In genomic region chr14:20827061-20827460, GRCm38 (mm10) we compare ENCODE assay signal across 25 mouse cellular contexts. TPM values are rescaled to one million over a fixed set of nuclear protein-coding genes. Genes with fewer than 3 reads are reported as not detected.
A peak's percentile ranks its signal among the peaks of the same experiment; 100 is the strongest.
DNase-seq lines count a peak whose midpoint lies in the region; ATAC-seq and TF ChIP-seq lines count a peak whose summit lies in the region.
"Had no signal": no experiment of that assay in that cellular context is flagged by ENCODE, and none has a peak within 500 bp of the region (broad histone marks: within the 10 kb centered on the region; RNA-seq: fewer than 3 reads in every experiment).

No protein-coding gene starts in this region.

- H3K4me2 ChIP-seq in intestine, postnatal 0 days (replicated peaks; ENCODE audit: low read depth) = no peak overlapping the region
- H3K4me2 ChIP-seq: embryonic facial prominence, embryonic 12.5 days; forebrain, embryonic 13.5 days; forebrain, embryonic 15.5 days had no signal

- H3K4me3 ChIP-seq in gastrocnemius, adult 2 months = no peak overlapping the region
- peak overlapping the region; percentile 11; the same call in 1 of the 2 replicates for H3K4me3 ChIP-seq in bone marrow macrophage, adult 2 months (ENCODE audit: insufficient read depth, low read length)
- no peak overlapping the region for H3K4me3 ChIP-seq in macrophage (ENCODE audit: inconsistent target)
- no peak overlapping the region for H3K4me3 ChIP-seq in intestine, postnatal 0 days (ENCODE audit: low read depth, low read length)
- H3K4me3 ChIP-seq: embryonic facial prominence, embryonic 10.5 days; embryonic facial prominence, embryonic 12.5 days; forebrain, embryonic 13.5 days; forebrain, embryonic 15.5 days had no signal

- peak overlapping the region; percentile 72 for H3K27ac ChIP-seq in gastrocnemius, adult 2 months
- peak overlapping the region; percentile 100 for H3K27ac ChIP-seq in bone marrow macrophage, adult 2 months (ENCODE audit: insufficient read depth, low read depth, low read length)
- H3K27ac ChIP-seq in macrophage = peak overlapping the region; percentile 98
- no peak overlapping the region for H3K27ac ChIP-seq in intestine, postnatal 0 days (ENCODE audit: low read depth, low read length)
- H3K27ac ChIP-seq: embryonic facial prominence, embryonic 10.5 days; embryonic facial prominence, embryonic 12.5 days; forebrain, embryonic 13.5 days; forebrain, embryonic 15.5 days had no signal

- DNase-seq in gastrocnemius, adult 2 months = peak; percentile 55
- DNase-seq in gastrocnemius, adult 18-20 months (ENCODE audit: low spot score) = no peak
- peak; percentile 91 for DNase-seq in heart, adult 11 months
- no peak for DNase-seq in heart, adult 8-10 months (ENCODE audit: low spot score)
- DNase-seq: adrenal gland, adult 8-10 months; adrenal gland, postnatal 14 days; adrenal gland, postnatal 36 days; B cell, adult 2 months; cerebellum, adult 11-12 months; cerebellum, adult 2 months; cerebellum, adult 9-10 months; cerebellum, postnatal 10 days; cerebellum, postnatal 25 days had no signal

- no peaks in the 10 kb centered on the region for H3K79me2 ChIP-seq in macrophage (ENCODE audit: inconsistent target)

- no peak for TF ChIP-seq POLR2A in bone marrow macrophage, adult 2 months (IDR thresholded peaks at IDR 0.05; ENCODE audit: borderline replicate concordance, low read depth, low read length)

- no peaks in the 10 kb centered on the region for H3K27me3 ChIP-seq in intestine, postnatal 0 days (replicated peaks; ENCODE audit: control insufficient read depth, insufficient read depth, low read length)
- H3K27me3 ChIP-seq: CH12.LX; embryonic facial prominence, embryonic 12.5 days; forebrain, embryonic 13.5 days; forebrain, embryonic 15.5 days; Patski had no signal

- no peaks in the 10 kb centered on the region for H3K9me3 ChIP-seq in intestine, postnatal 0 days (ENCODE audit: control insufficient read depth)
- H3K9me3 ChIP-seq: embryonic facial prominence, embryonic 10.5 days; embryonic facial prominence, embryonic 12.5 days; forebrain, embryonic 13.5 days; forebrain, embryonic 15.5 days; G1E had no signal

- no peak for TF ChIP-seq CTCF in gastrocnemius, adult 2 months (IDR thresholded peaks at IDR 0.05)
- no peak for TF ChIP-seq CTCF in bone marrow macrophage, adult 2 months (IDR thresholded peaks at IDR 0.05; ENCODE audit: low read depth, low read length)
- TF ChIP-seq CTCF in intestine, postnatal 0 days (IDR thresholded peaks at IDR 0.05; ENCODE audit: low read depth) = no peak

- no peak for ATAC-seq in intestine, postnatal 0 days
- ATAC-seq: activated CD4-positive, CD25-positive, alpha-beta regulatory T cell, adult 4 months; CD4-positive, CD25-positive, alpha-beta regulatory T cell, adult 4 months; forebrain, embryonic 13.5 days; forebrain, embryonic 15.5 days; Patski had no signal

- intact Hi-C loops in gastrocnemius, adult 2 months (cut with DNase I) = no loop called here

- 98% methylated on average over 8 of the region's 8 CpGs for WGBS in macrophage (ENCODE audit: missing documents)
- 87% methylated on average over 8 of the region's 8 CpGs for WGBS in intestine, postnatal 0 days

- peaks cover 52% of the 10 kb centered on the region for H3K4me1 ChIP-seq in bone marrow macrophage, adult 2 months (ENCODE audit: control insufficient read depth, insufficient read depth, low read length)
- H3K4me1 ChIP-seq in intestine, postnatal 0 days (replicated peaks; ENCODE audit: control insufficient read depth, insufficient read depth, low read length) = no peaks in the 10 kb centered on the region
- H3K4me1 ChIP-seq: embryonic facial prominence, embryonic 12.5 days; forebrain, embryonic 13.5 days; forebrain, embryonic 15.5 days had no signal

- no peaks in the 10 kb centered on the region for H3K36me3 ChIP-seq in macrophage (ENCODE audit: inconsistent target)
- no peaks in the 10 kb centered on the region for H3K36me3 ChIP-seq in intestine, postnatal 0 days (ENCODE audit: control insufficient read depth, insufficient read depth)
- H3K36me3 ChIP-seq: embryonic facial prominence, embryonic 10.5 days; embryonic facial prominence, embryonic 12.5 days; forebrain, embryonic 15.5 days; G1E had no signal

- no peak overlapping the region for H3K9ac ChIP-seq in intestine, postnatal 0 days (ENCODE audit: low read depth, low read length)
- H3K9ac ChIP-seq: embryonic facial prominence, embryonic 12.5 days; forebrain, embryonic 13.5 days; forebrain, embryonic 15.5 days had no signal

RNA-seq across cellular contexts. Expression of gene Plau, which starts 9.4 kb away (rescaled TPM):
- total RNA-seq in gastrocnemius, adult 2 months (2021) = 10 to 100 TPM; 17.2 to 28.5 TPM
- 10 to 100 TPM; 13.6 to 29.2 TPM for total RNA-seq in gastrocnemius, adult 18-20 months (2021)
- total RNA-seq in heart, adult 8-10 months (2022) = 1 to 10 TPM; 4.9 to 7.7 (median 5.6) TPM
- polyA plus RNA-seq in bone marrow macrophage, adult 2 months (2012; ENCODE audit: insufficient read depth, insufficient read length, missing spikeins) = 16.7 and 18.6 TPM in 2 replicates
- total RNA-seq in macrophage (2018; cell fraction: chromatin; rRNA removed) = 100 to 1,000 TPM in 7 of 26 experiments, 10 to 100 TPM in 18, 1 to 10 TPM in 1; 9.6 to 345 (median 38.2) TPM
- total RNA-seq in macrophage (2018; cell fraction: cytosol; rRNA removed) = 100 to 1,000 TPM in 7 of 26 experiments, 10 to 100 TPM in 19; 41.3 to 309 (median 83.1) TPM
- total RNA-seq in macrophage (2018; cell fraction: nucleus; rRNA removed) = 100 to 1,000 TPM in 13 of 26 experiments, 10 to 100 TPM in 13; 32.6 to 727 (median 100) TPM
- 44.2 to 693 TPM (median 52.7 TPM) in 3 replicates for polyA plus RNA-seq in macrophage (2018)
- polyA plus RNA-seq in intestine, postnatal 0 days (2015; fragmentation: Nextera tagmentation; extraction: Ambion mirVana) = 2.7 and 3.8 TPM in 2 replicates
- polyA plus RNA-seq: activated CD4-positive, CD25-positive, alpha-beta regulatory T cell, adult 4 months; CD4-positive, CD25-positive, alpha-beta regulatory T cell, adult 4 months; G1E had no signal

RNA-seq across cellular contexts. Expression of gene Camk2g, which starts 33.2 kb away (rescaled TPM):
- 100 to 1,000 TPM; 162 to 163 TPM for total RNA-seq in gastrocnemius, adult 2 months (2021)
- 100 to 1,000 TPM; 168 to 192 TPM for total RNA-seq in gastrocnemius, adult 18-20 months (2021)
- total RNA-seq in heart, adult 8-10 months (2022) = 10 to 100 TPM; 47.2 to 73.5 (median 58.4) TPM
- polyA plus RNA-seq in bone marrow macrophage, adult 2 months (2012; ENCODE audit: insufficient read depth, insufficient read length, missing spikeins) = 18.2 and 24.6 TPM in 2 replicates
- total RNA-seq in macrophage (2018; cell fraction: chromatin; rRNA removed) = 100 to 1,000 TPM in 3 of 26 experiments, 10 to 100 TPM in 23; 14.3 to 109 (median 64.6) TPM
- total RNA-seq in macrophage (2018; cell fraction: cytosol; rRNA removed) = 10 to 100 TPM in 19 of 26 experiments, 1 to 10 TPM in 7; 4.5 to 18.4 (median 13.5) TPM
- 10 to 100 TPM in 25 of 26 experiments, 1 to 10 TPM in 1; 7.4 to 72.9 (median 29.9) TPM for total RNA-seq in macrophage (2018; cell fraction: nucleus; rRNA removed)
- polyA plus RNA-seq in macrophage (2018) = 12.2 to 24.7 TPM (median 16.2 TPM) in 3 replicates
- polyA plus RNA-seq in intestine, postnatal 0 days (2015; fragmentation: Nextera tagmentation; extraction: Ambion mirVana) = 27.6 and 37.7 TPM in 2 replicates

Comparison
In these comparisons a context has a peak if more than half of its experiments do, and no peak if none do; other contexts are left out.
1. DNase-seq: peak in gastrocnemius, adult 2 months (single experiment) and heart, adult 11 months (single experiment); none in gastrocnemius, adult 18-20 months (single experiment) and heart, adult 8-10 months (single experiment).